Mouse (Mus musculus): Measurements from ENCODE around the gene Vat1l.

DNA sequence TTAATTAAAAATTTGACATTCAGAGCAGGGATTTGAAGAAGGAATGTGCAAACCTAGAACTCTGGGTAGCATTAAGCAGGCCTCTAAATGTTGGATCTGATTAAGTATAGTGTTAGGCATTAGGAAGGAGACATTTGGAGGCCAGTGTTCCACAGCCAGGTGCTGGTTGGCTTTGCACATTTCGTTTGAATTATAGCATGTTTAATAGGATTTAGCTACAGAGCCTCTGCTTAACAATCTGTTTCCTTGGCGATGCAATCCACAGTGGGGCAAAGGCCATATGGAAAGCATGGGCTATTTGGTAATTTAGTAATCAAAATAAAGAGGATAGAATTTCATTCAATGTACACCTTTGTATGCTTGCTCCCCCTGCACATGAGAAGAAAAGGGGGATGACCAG, 39.7 kb upstream of the Vat1l start:
- TF ChIP-seq CTCF (IDR thresholded peaks at IDR 0.05; ENCODE audit: control insufficient read depth, insufficient read depth, low read length): no peak
- TF ChIP-seq POLR2A (IDR thresholded peaks at IDR 0.05; ENCODE audit: borderline replicate concordance, control insufficient read depth, low read depth, low read length): no peak
